Mouse (Mus musculus) embryonic facial prominence, embryonic 11.5 days (tissue): Measurements from ENCODE around the gene Ppp1r9a. TPM values are rescaled to one million over a fixed set of nuclear protein-coding genes. Genes with fewer than 3 reads are reported as not detected.

Source experiments
- ATAC-seq: fragments of 200-750 bp; cut with Nextera tagmentation; replicated peaks from 2 replicates; pipeline ENCODE4 v1.8.0; 2017; ENCODE audit warnings: low read depth; ENCODE audit not compliant: insufficient number of reproducible peaks, low FRiP score, low TSS enrichment
- DNase-seq: peaks from one replicate; pipeline ENCODE4 v3.0.0-alpha.2; 2015; ENCODE audit warnings: low spot score
- H3K27ac ChIP-seq: fragments of 300-500 bp; sonication (generic); replicated peaks from 2 replicates; pipeline ENCODE4 v1.5.1; 2014; ENCODE audit warnings: mild to moderate bottlenecking, low read depth, low read length, control low read depth
- H3K27me3 ChIP-seq: fragments of 300-500 bp; sonication (generic); 2 replicates; pipeline ENCODE4 v1.6.1; 2014; ENCODE audit warnings: mild to moderate bottlenecking, low read length, moderate library complexity, mixed read lengths; ENCODE audit not compliant: control insufficient read depth, insufficient read depth
- H3K36me3 ChIP-seq: fragments of 300-500 bp; sonication (generic); replicated peaks from 2 replicates; pipeline ENCODE4 v1.6.1; 2014; ENCODE audit warnings: low read depth, mild to moderate bottlenecking, low read length, moderate library complexity, mixed read lengths; ENCODE audit not compliant: control insufficient read depth, insufficient read depth
- H3K4me1 ChIP-seq: fragments of 300-500 bp; sonication (generic); 2 replicates; pipeline ENCODE4 v1.6.1; 2014; ENCODE audit warnings: low read length, mixed read lengths; ENCODE audit not compliant: control insufficient read depth, insufficient read depth
- H3K4me2 ChIP-seq: fragments of 300-500 bp; sonication (generic); 2 replicates; pipeline ENCODE4 v1.6.1; 2014; ENCODE audit warnings: low read depth, mild to moderate bottlenecking, control low read depth, low read length, moderate library complexity
- H3K4me3 ChIP-seq: fragments of 300-500 bp; sonication (generic); 2 replicates; pipeline ENCODE4 v1.5.1; 2014; ENCODE audit warnings: low read depth, low read length, control low read depth
- H3K9ac ChIP-seq: fragments of 300-500 bp; sonication (generic); replicated peaks from 2 replicates; pipeline ENCODE4 v1.6.1; 2014; ENCODE audit warnings: mild to moderate bottlenecking, control low read depth, low read length
- H3K9me3 ChIP-seq: fragments of 300-500 bp; sonication (generic); replicated peaks from 2 replicates; pipeline ENCODE4 v1.6.1; 2016; ENCODE audit warnings: mild to moderate bottlenecking, low read length, inconsistent platforms, mixed read lengths; ENCODE audit not compliant: control insufficient read depth
- WGBS: fragments of 180-500 bp; shearing (Covaris S2); extraction: QIAGEN DNeasy Blood & Tissue Kit; methylation state at CpG from one replicate; pipeline ENCODE4 v1.1.7; 2014; 5-methylcytosine and 5-hydroxymethylcytosine counted together
- polyA plus RNA-seq: library from polyadenylated mRNA; unstranded; fragments of >200 nt; fragmentation: Nextera tagmentation; extraction: Ambion mirVana; gene quantifications from 2 replicates; pipeline ENCODE4 v1.2.1, GENCODE M21; 2014

Ppp1r9a gene
- polyA plus RNA-seq, 1 experiment from 2014 or later, result 14.4 TPM

DNA sequence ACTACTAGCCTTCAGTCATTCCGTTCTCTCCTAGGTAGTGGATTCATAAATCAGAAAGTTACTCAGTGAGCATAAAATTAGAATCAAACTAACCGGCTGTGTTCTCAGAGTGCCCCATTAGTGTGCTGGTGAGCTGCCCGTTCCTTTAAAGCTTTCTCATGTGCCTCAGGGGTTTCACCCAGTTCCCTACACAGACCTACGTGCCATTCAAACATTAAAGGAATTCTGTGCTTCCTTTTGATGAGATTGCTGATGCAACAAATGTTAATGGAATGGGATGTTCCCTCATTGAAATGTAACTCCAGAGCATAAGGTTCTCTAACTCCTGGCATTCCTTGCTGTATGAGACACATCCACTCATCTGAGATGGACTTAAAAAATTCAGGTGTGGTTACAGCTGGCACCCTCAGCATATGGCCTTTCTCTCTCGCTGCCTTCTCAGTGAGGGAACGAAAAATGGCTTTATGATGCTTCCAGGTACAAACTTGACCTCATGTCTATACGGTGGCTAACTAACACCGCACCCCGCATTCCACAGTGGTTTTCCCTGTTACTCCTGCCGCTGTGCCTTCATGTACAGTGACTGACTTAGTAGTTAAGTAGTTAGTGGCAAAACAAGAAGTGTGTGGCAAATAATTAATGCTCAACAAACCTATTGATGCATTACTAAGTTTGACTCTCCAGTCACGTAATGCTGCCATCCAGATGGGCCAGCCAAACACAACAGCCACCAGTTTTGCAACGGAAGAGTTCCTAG is 236.3 kb downstream of the Ppp1r9a start:
- ATAC-seq, result no peak

DNA sequence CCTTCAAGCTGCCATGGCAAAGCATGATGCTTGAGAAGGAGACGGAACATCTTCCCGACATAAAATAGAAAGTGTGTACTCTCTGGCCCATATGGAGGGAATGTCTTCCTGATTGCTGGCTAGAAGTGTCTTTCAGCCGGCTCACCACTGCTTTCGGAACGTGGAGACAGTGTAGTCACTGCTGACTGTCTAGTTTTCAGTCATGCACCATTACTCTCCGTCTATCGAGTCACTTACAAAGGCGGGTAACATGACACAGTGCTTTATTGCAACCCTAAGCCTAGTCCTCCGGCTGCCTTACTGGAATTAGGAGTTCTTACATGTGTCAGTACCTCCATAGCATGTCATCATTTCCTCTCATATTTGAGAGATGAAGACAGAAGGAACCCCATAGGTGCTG is 236.9 kb downstream of the Ppp1r9a start:
- 80% methylated on average over 9 of the region's 9 CpGs for WGBS

More for the DNA sequence above, 236.3 kb downstream of the Ppp1r9a start:
- Histone ChIP-seq H3K4me3 (no peak overlapping the region), H3K9me3 (no peaks in the 10 kb centered on the region), H3K27me3 (no peaks in the 10 kb centered on the region), H3K27ac (no peak overlapping the region), H3K4me2 (no peak overlapping the region), H3K9ac (no peak overlapping the region), H3K4me1 (no peaks in the 10 kb centered on the region), H3K36me3 (no peaks in the 10 kb centered on the region; the same call in 1 of the 2 replicates)
- no peak for DNase-seq
- WGBS, result 85% methylated on average over 12 of the region's 12 CpGs

DNA sequence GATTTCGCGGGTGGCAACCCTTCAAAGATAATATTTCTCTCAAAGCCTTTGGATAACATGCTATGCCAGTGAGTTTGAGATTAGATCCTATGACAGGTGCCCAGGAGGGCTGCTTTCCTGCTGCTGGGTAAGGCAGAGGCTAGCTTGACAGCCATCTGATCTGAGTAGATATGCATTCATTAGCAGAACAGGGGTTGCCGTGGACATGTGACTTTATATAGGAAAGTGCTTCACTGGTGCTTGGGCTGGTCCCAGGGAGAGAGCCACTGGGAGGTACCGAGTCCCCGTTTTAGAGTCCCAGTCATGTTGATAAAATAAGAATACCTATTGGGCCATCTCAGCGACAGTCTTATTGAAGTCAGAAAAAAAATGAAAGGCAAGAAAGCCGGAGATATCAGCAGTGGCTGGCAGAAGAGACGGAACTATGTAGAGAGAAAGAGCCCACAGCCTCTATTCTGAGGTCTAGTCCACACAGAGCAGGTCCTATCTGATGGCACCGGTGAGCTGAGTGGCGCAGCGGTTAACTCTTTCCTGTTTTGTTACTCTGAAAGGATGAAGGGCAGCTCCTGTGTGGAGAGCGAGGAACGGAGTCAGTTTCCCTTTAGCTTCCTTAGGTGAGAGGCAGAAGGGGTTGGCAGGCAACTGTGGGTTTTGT is 244.9 kb downstream of the Ppp1r9a start:
- WGBS, result 79% methylated on average over 13 of the region's 13 CpGs
- Histone ChIP-seq H3K27ac (no peak overlapping the region), H3K27me3 (no peaks in the 10 kb centered on the region), H3K9me3 (no peaks in the 10 kb centered on the region), H3K4me2 (no peak overlapping the region), H3K36me3 (no peaks in the 10 kb centered on the region), H3K4me3 (no peak overlapping the region), H3K4me1 (no peaks in the 10 kb centered on the region), H3K9ac (no peak overlapping the region)
- ATAC-seq (no peak), DNase-seq (no peak)

More for the DNA sequence above, 236.9 kb downstream of the Ppp1r9a start:
- ATAC-seq, result no peak
- Histone ChIP-seq H3K4me3 (no peak overlapping the region), H3K36me3 (no peaks in the 10 kb centered on the region), H3K27me3 (no peaks in the 10 kb centered on the region), H3K9me3 (no peaks in the 10 kb centered on the region), H3K27ac (no peak overlapping the region), H3K4me2 (no peak overlapping the region), H3K4me1 (no peaks in the 10 kb centered on the region), H3K9ac (no peak overlapping the region)
- DNase-seq, result no peak

DNA sequence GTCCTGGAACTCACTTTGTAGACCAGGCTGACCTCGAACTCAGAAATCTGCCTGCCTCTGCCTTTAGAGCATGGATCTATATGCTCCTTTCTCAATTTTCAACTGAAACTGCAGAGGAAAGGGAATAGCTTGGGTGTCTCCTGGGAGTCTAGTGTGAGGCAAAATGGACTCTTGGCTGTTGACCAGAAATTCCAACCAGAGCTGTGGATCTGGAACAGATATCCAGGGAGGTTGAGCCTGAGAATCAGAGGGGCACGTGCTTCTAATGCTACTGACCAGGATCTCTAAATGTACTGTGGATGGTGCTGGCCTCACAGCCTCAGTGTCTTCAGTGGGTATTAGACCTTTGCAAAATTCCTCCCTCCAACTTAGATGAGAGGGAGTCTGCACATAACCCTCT is 247.2 kb downstream of the Ppp1r9a start:
- Histone ChIP-seq H3K9ac (no peak overlapping the region), H3K9me3 (no peaks in the 10 kb centered on the region), H3K4me2 (no peak overlapping the region), H3K27me3 (no peaks in the 10 kb centered on the region), H3K4me3 (no peak overlapping the region), H3K4me1 (no peaks in the 10 kb centered on the region), H3K27ac (no peak overlapping the region), H3K36me3 (no peaks in the 10 kb centered on the region)
- WGBS, result 72% methylated on average over 2 of the region's 2 CpGs
- DNase-seq, result no peak
- ATAC-seq, result no peak

DNA sequence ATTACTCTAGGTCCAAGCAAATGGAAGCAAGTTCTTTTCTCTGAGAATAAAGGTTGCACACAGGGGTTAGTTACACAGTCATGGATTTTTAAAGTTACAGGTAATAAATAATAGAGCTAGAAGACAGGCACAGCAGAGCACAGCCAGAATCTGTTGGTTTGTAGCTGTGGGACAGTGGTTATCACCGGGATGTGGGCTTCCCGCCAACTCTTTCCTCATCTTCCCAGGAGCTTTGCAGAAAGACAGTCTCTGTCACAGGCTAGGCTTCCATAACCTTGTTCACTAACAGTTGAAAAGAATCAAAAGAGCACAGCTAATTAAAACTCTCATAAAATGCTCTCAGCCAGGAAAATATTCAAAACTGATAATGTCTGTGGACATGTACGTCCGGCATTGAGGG is 248.5 kb downstream of the Ppp1r9a start:
- ATAC-seq, result no peak
- Histone ChIP-seq H3K27ac (no peak overlapping the region), H3K4me1 (no peaks in the 10 kb centered on the region), H3K36me3 (no peaks in the 10 kb centered on the region), H3K4me2 (no peak overlapping the region), H3K9me3 (no peaks in the 10 kb centered on the region), H3K27me3 (no peaks in the 10 kb centered on the region), H3K9ac (no peak overlapping the region), H3K4me3 (no peak overlapping the region)
- WGBS, result 91% methylated on average over 4 of the region's 4 CpGs
- no peak for DNase-seq

DNA sequence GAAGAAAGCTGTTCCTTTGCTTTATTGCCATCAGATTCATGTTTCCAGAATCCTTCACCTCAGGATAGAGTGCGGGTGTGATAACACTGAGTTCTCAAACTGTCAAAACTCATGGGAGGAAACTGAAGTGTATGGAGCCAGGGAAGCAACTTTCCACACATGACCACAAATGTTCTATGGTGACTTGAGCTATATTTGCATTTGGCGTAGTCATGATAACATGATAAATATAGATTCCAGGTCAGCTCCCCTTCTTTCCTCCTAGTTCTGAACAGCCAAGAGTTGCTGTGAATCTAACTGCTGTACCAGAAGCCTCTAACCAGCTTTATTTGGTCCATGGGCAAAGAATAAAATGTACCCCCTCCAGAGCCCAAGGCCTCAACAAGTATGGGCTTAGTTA is 249.5 kb downstream of the Ppp1r9a start:
- Histone ChIP-seq H3K27ac (no peak overlapping the region), H3K4me1 (no peaks in the 10 kb centered on the region), H3K9me3 (no peaks in the 10 kb centered on the region), H3K4me3 (no peak overlapping the region), H3K4me2 (no peak overlapping the region), H3K9ac (no peak overlapping the region), H3K27me3 (no peaks in the 10 kb centered on the region), H3K36me3 (no peaks in the 10 kb centered on the region)
- no peak for DNase-seq
- no peak for ATAC-seq
- WGBS, result 87% methylated on average over 2 of the region's 2 CpGs

DNA sequence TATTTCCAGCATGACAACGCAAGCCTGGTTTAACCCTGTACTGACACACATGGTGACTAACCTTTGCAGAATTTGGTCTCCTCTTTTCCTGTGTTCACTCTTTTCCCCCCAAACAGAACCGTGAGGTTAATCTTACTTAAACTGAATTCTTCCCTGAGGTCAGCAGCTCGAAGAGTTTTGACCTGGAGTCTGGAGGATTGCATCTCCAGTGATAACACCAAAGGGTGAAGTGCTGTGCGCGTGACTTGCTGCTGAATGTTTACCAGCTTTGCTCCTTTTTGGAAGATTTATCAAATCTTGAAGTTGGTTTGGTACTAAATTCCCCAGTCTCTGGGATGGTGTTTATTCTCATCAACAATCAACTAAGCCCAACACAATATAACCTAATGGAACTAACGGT is 252.1 kb downstream of the Ppp1r9a start:
- ATAC-seq (no peak), DNase-seq (no peak)
- H3K9ac ChIP-seq, result no peak overlapping the region
- no peaks in the 10 kb centered on the region for H3K9me3 ChIP-seq
- H3K4me2 ChIP-seq, result no peak overlapping the region
- 83% methylated on average over 6 of the region's 6 CpGs for WGBS
- no peaks in the 10 kb centered on the region for H3K27me3 ChIP-seq
- H3K36me3 ChIP-seq, result no peaks in the 10 kb centered on the region
- H3K4me3 ChIP-seq, result no peak overlapping the region
- no peak overlapping the region for H3K27ac ChIP-seq
- H3K4me1 ChIP-seq, result no peaks in the 10 kb centered on the region

DNA sequence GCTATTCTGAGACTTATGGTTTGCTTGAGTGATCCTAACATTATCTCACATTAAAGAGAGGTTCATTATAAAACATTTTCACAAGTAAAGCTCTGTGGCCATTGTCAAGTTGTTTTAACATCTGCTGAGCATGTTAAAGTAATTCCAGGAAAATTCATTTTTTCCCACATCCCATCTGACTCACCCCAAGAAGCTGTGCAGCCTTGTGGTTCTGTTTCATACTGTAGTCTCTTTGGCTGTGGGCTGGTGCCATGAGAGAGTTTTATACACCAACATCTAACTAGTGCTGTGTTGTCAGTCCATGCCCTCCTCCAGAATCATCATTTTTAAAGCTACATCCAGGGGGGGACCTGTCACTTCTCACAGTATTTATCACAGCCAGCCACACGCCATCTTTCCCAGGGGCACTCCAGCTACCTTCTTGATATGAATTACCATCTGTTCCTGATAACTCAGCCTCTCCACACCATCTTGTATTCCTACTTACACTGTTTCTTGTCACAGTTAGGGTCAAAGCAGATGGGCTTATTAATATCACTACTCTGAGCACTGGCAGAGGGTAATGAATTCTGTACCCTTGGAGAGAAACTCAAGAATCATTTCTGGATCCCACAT is 252.7 kb downstream of the Ppp1r9a start:
- no peak overlapping the region for H3K27ac ChIP-seq
- no peak overlapping the region for H3K9ac ChIP-seq
- no peaks in the 10 kb centered on the region for H3K9me3 ChIP-seq
- DNase-seq, result no peak
- H3K4me2 ChIP-seq, result no peak overlapping the region
- H3K36me3 ChIP-seq, result no peaks in the 10 kb centered on the region
- no peaks in the 10 kb centered on the region for H3K27me3 ChIP-seq
- H3K4me1 ChIP-seq, result no peaks in the 10 kb centered on the region
- H3K4me3 ChIP-seq, result no peak overlapping the region
- WGBS, result 73% methylated on average over 1 of the region's 1 CpGs
- ATAC-seq, result no peak
